Mouse (Mus musculus) small intestine, adult 2 months (tissue): ENCODE measurements around the gene H2-M10.6.

Experiments used
- CTCF ChIP-seq: fragments of 200-500 bp; IDR thresholded peaks from 2 replicates; pipeline ENCODE4 v1.5.1; 2012; ENCODE audit warnings: low read depth, mild to moderate bottlenecking, control low read depth, inconsistent platforms, low read length, moderate library complexity, mixed read lengths; ENCODE audit not compliant: insufficient replicate concordance, insufficient read length; ENCODE audit errors: extremely low read depth
- POLR2A ChIP-seq: fragments of 200-500 bp; IDR thresholded peaks from 2 replicates; pipeline ENCODE4 v1.6.1; 2012; ENCODE audit warnings: low read depth, mild to moderate bottlenecking, control low read depth, inconsistent platforms, low read length, moderate library complexity

- no peak for TF ChIP-seq CTCF
- no peak for TF ChIP-seq POLR2A
These were observed 31.7 kb downstream of the H2-M10.6 start for GRCm38 (mm10) chr17:36843696-36844095.
